ENCODE assay signal across 12 mouse cellular contexts in the genomic region with DNA sequence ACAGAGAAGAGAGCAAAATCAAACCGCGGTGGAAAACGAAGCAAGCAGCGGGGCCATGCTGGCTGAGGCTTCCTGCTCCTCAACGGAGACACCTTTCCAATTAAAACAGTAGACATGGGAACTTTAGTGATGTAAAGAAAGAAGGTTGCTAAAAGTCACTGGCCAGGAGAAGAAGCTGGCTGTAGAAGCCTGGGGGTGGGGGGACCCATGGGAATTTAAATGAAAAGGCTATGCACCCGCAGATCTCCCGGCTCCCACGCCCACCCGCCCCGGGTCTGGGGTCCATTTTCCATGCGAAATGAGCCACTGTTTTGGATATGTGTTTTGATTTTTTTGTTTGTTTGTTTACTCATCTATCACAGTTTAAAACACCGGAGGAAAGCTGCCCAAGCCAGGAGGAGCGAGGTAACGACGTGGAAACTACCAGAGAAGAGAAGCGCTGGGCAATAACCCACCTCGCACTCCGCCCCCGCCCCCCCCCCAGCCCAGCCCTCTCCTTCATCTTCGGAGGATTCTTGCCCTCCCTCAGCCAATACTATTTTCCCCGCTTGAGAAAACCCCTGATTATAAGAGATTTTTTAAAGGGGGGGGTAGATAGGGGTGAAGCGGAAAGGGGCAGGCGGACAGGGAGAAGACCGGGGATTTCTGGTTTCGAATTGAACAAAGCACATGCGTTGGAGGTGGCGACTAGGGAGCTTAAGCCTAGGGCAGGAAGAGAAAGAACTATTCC. TPM values are rescaled to one million over a fixed set of nuclear protein-coding genes. Genes with fewer than 3 reads are reported as not detected.
DNase-seq lines count a peak whose midpoint lies in the region; ATAC-seq and TF ChIP-seq lines count a peak whose summit lies in the region.
"Had no signal": no experiment of that assay in that cellular context is flagged by ENCODE, and none has a peak within 500 bp of the region (broad histone marks: within the 10 kb centered on the region; RNA-seq: fewer than 3 reads in every experiment).

No protein-coding gene starts in this region.

- ATAC-seq in neural tube, embryonic 11.5 days (ENCODE audit: insufficient read depth, low FRiP score, low TSS enrichment), result no peak
- no peak for ATAC-seq in limb, embryonic 15.5 days (ENCODE audit: insufficient number of reproducible peaks, low FRiP score, low TSS enrichment, low read depth)
- no peak for ATAC-seq in stomach, embryonic 15.5 days (ENCODE audit: insufficient read depth, low FRiP score, low read depth)

- peak overlapping the region; percentile 16; the same call in 1 of the 2 replicates for H3K4me2 ChIP-seq in neural tube, embryonic 11.5 days (ENCODE audit: low read depth)
- peak overlapping the region; percentile 51 for H3K4me2 ChIP-seq in limb, embryonic 15.5 days
- peak overlapping the region; percentile 47; the same call in 1 of the 2 replicates for H3K4me2 ChIP-seq in stomach, embryonic 15.5 days

- no peak for DNase-seq in gastrocnemius, adult 2 months
- DNase-seq in gastrocnemius, adult 8-10 months (ENCODE audit: low spot score in 2 of 2), result no peak
- DNase-seq in neural tube, embryonic 11.5 days (ENCODE audit: low spot score), result peak; percentile 13
- no peak for DNase-seq in neural tube, embryonic 10.5 days (ENCODE audit: extremely low spot score, low spot score)
- no peak for DNase-seq in spleen, postnatal 14 days (ENCODE audit: low spot score in 2 of 2)
- DNase-seq in T-cell, adult 2 months (ENCODE audit: low spot score), result no peak
- DNase-seq: adrenal gland, adult 8-10 months had no signal

- no peak for TF ChIP-seq CTCF in gastrocnemius, adult 2 months (IDR thresholded peaks at IDR 0.05)

- intact Hi-C loops in gastrocnemius, adult 2 months (cut with DNase I), result loop anchor here (10.0 kb wide), 1 partner anchor 131 kb away; no protein-coding TSS in a partner anchor

- H3K36me3 ChIP-seq in neural tube, embryonic 11.5 days (ENCODE audit: control insufficient read depth, insufficient read depth, low read length), result no peaks in the 10 kb centered on the region
- H3K36me3 ChIP-seq in limb, embryonic 15.5 days, result no peaks in the 10 kb centered on the region
- no peaks in the 10 kb centered on the region for H3K36me3 ChIP-seq in stomach, embryonic 15.5 days

- WGBS in neural tube, embryonic 11.5 days, result under 1% methylated on average over 27 of the region's 27 CpGs
- 4% methylated on average over 27 of the region's 27 CpGs for WGBS in limb, embryonic 15.5 days
- 1% methylated on average over 27 of the region's 27 CpGs for WGBS in stomach, embryonic 15.5 days

- H3K27ac ChIP-seq in gastrocnemius, adult 2 months, result no peak overlapping the region
- no peak overlapping the region for H3K27ac ChIP-seq in neural tube, embryonic 11.5 days (ENCODE audit: low read depth, low read length)
- H3K27ac ChIP-seq in limb, embryonic 15.5 days, result no peak overlapping the region
- no peak overlapping the region for H3K27ac ChIP-seq in stomach, embryonic 15.5 days

- H3K4me1 ChIP-seq in neural tube, embryonic 11.5 days (ENCODE audit: control insufficient read depth, insufficient read depth, low read length), result peaks cover 3% of the 10 kb centered on the region; the same call in 1 of the 2 replicates
- H3K4me1 ChIP-seq in limb, embryonic 15.5 days, result peaks cover 55% of the 10 kb centered on the region
- H3K4me1 ChIP-seq in stomach, embryonic 15.5 days, result peaks cover 19% of the 10 kb centered on the region; the same call in 1 of the 2 replicates

- H3K9me3 ChIP-seq in neural tube, embryonic 11.5 days (ENCODE audit: control insufficient read depth, low read length), result no peaks in the 10 kb centered on the region
- no peaks in the 10 kb centered on the region for H3K9me3 ChIP-seq in limb, embryonic 15.5 days
- no peaks in the 10 kb centered on the region for H3K9me3 ChIP-seq in stomach, embryonic 15.5 days

- H3K9ac ChIP-seq in neural tube, embryonic 11.5 days (ENCODE audit: low read length), result no peak overlapping the region
- H3K9ac ChIP-seq in limb, embryonic 15.5 days, result no peak overlapping the region
- H3K9ac ChIP-seq in stomach, embryonic 15.5 days, result no peak overlapping the region

- H3K27me3 ChIP-seq in neural tube, embryonic 11.5 days (ENCODE audit: control insufficient read depth, insufficient read depth, low read length), result peaks cover 93% of the 10 kb centered on the region
- H3K27me3 ChIP-seq in limb, embryonic 15.5 days, result peaks cover 93% of the 10 kb centered on the region
- peaks cover 84% of the 10 kb centered on the region for H3K27me3 ChIP-seq in stomach, embryonic 15.5 days (replicated peaks)

- peak overlapping the region; percentile 66 for H3K4me3 ChIP-seq in gastrocnemius, adult 2 months
- no peak overlapping the region for H3K4me3 ChIP-seq in neural tube, embryonic 11.5 days (ENCODE audit: low read depth, low read length)
- H3K4me3 ChIP-seq in limb, embryonic 15.5 days, result peak overlapping the region; percentile 31
- H3K4me3 ChIP-seq in stomach, embryonic 15.5 days (replicated peaks), result 0 out of 2 replicates have a peak overlapping the region, but pooled peaks have one; percentile 11

RNA-seq across cellular contexts. Expression of gene 4930412O13Rik, which starts 2.9 kb away (rescaled TPM):
- total RNA-seq in gastrocnemius, adult 2 months (2021), result not detected
- not detected for total RNA-seq in gastrocnemius, adult 8-10 months (2022)
- 0.41 TPM in 1 of 2 replicates, not detected in the other for polyA plus RNA-seq in neural tube, embryonic 11.5 days (2014; fragmentation: Nextera tagmentation; extraction: Ambion mirVana)
- not detected in 2 replicates for polyA plus RNA-seq in limb, embryonic 15.5 days (2015; fragmentation: Nextera tagmentation; extraction: Ambion mirVana)
- not detected in 2 replicates for polyA plus RNA-seq in stomach, embryonic 15.5 days (2015; fragmentation: Nextera tagmentation; extraction: Ambion mirVana)
- polyA plus RNA-seq: C2C12; cortical plate, adult 2 months; spleen, adult 2 months had no signal

RNA-seq across cellular contexts. Expression of gene 9230102O04Rik, which starts 5.4 kb away (rescaled TPM):
- total RNA-seq in gastrocnemius, adult 2 months (2021), result not detected
- total RNA-seq in gastrocnemius, adult 8-10 months (2022), result not detected
- polyA plus RNA-seq in neural tube, embryonic 11.5 days (2014; fragmentation: Nextera tagmentation; extraction: Ambion mirVana), result not detected in 2 replicates
- not detected in 2 replicates for polyA plus RNA-seq in limb, embryonic 15.5 days (2015; fragmentation: Nextera tagmentation; extraction: Ambion mirVana)
- not detected in 2 replicates for polyA plus RNA-seq in stomach, embryonic 15.5 days (2015; fragmentation: Nextera tagmentation; extraction: Ambion mirVana)
- total RNA-seq: adrenal gland, adult 8-10 months had no signal
- polyA plus RNA-seq: C2C12; cortical plate, adult 2 months; spleen, adult 2 months had no signal

RNA-seq across cellular contexts. Expression of gene Gata3, which starts 5.9 kb away (rescaled TPM):
- under 1 TPM; 0.08 to 0.82 TPM for total RNA-seq in gastrocnemius, adult 2 months (2021)
- total RNA-seq in gastrocnemius, adult 8-10 months (2022), result 1 to 10 TPM in 1 of 4 experiments, under 1 TPM in 2, not detected in 1; 0.24 to 1.1 (median 0.40) TPM
- 8.6 and 9.1 TPM in 2 replicates for polyA plus RNA-seq in neural tube, embryonic 11.5 days (2014; fragmentation: Nextera tagmentation; extraction: Ambion mirVana)
- 38.8 and 41.4 TPM in 2 replicates for polyA plus RNA-seq in limb, embryonic 15.5 days (2015; fragmentation: Nextera tagmentation; extraction: Ambion mirVana)
- 4.5 and 4.6 TPM in 2 replicates for polyA plus RNA-seq in stomach, embryonic 15.5 days (2015; fragmentation: Nextera tagmentation; extraction: Ambion mirVana)
